Mouse (Mus musculus) brain, adult 10 weeks (tissue): ENCODE data around the gene Nfyc. TPM values are rescaled to one million over a fixed set of nuclear protein-coding genes. Genes with fewer than 3 reads are reported as not detected.

ENCODE experiments used
- polyA plus RNA-seq: library from polyadenylated mRNA; stranded (reverse); fragments of 350-450 nt; fragmentation: Illumina TruSeq; extraction: RNeasy Lipid Tissue Mini Kit (QIAGEN cat#74804); gene quantifications from one replicate; pipeline ENCODE4 v1.2.3, GENCODE M21; 2015; ENCODE audit warnings: low read depth, low replicate concordance

Gene Nfyc
- polyA plus RNA-seq: 48.3 TPM

GRCm38 (mm10) chr4:120831472-120831871 is at the start of gene Nfyc:
Gene Nfyc (minus strand): TSS chr4:120831572.

DNA sequence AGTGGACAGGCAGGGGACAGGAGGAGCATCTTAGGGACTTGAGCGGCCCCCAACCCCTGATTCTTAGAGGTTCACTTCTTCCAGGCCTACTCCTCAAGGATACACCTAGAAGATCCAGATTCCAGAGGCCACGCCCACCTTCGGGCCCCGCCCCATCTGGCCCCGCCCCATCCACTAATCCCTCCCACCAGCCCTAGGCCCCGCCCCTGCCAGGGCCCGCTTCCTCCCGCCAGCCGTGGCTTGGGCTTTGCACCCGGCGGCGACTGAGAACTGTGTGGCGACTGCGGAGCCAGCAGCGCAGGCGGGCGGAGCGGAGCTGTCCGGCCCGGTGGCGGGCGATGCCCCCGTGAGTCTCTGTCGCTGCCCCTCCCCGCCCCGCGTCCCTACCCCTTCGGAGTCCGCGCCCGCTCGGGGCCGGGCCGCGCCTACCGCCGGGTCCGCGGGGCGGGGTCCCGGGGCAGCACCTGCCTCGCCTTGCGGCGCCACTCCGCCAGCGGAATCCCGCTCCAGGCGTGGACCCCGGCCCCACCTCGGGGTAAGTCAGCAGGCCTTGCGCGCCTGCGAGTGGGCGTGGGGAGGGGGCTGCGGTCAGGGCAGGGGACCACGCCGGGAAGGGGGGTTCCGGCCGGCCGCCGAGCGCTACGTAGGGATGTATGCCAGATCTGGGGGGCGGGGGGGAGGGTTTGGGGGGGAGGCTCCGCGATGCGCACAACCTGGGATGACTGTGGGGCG is 23.4 kb upstream of the Nfyc start, which contains the start of gene Rims3:
Rims3 (plus strand) TSS at position 229 of the 732 bp plus-strand sequence.

DNA sequence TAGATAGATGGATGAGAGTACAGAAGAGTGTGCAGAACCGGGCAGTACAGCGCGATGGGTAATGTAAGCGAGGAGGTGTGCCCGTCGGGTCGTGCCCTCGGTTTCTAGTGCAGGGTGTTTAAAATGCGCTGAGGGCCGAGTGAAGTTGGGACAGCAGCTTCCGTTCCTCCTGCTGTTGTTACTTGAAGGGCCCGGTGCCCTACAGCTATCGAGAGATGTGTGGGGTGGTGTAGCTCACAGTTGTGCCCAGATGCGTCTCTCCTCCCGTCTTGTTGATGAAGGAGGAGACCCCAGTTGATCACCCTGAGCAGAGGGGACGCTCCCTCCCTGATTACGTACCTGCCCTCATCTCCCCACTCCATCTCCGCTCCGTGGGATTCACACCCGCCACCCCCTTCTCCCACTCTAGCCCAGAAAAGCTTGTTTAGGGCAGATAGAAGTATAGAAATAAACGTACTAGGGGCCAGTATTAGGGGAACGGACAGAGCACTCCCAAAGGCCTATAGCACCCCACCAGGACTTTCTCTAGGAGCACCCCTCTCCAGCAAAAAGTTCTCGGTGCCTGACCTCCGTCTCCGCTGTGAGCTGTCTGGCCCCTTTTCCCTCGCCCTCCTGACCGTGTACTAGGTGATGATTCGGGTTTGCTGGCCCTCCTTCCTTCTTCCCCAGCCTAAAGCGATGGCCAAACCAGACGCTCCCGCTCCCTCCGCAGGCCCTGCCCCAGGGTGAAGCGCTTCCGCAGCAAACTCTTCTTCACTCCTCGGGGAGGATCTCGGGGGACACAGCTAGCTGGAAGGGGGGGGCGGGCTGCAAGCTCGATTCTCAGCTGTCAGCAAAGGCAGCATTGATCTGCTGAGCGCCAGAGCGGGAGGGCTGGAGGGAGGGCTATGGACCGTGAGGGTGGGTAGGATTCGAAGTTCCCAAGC is 83.2 kb downstream of the Nfyc start, which contains the start of gene Kcnq4:
Kcnq4 (minus strand) TSS at position 672 of the 926 bp plus-strand sequence.

Other genes starting within 250 kb of the Nfyc start
- gene Gm8439, start 242.8 kb downstream of the Nfyc start, polyA plus RNA-seq: not detected
- 9.3 TPM for gene Cited4, start 165.0 kb downstream of the Nfyc start, polyA plus RNA-seq
- 5.5 TPM for gene Kcnq4, start 83.0 kb downstream of the Nfyc start, polyA plus RNA-seq
- 110 TPM for gene Rims3, start 23.2 kb upstream of the Nfyc start, polyA plus RNA-seq
- 13.3 TPM for gene Exo5, start 93.4 kb upstream of the Nfyc start, polyA plus RNA-seq
- 1.3 TPM for gene Zfp69, start 120.1 kb upstream of the Nfyc start, polyA plus RNA-seq
- gene Smap2, start 185.7 kb upstream of the Nfyc start, polyA plus RNA-seq: 119 TPM
- 10.8 TPM for gene Col9a2, start 207.8 kb upstream of the Nfyc start, polyA plus RNA-seq